Mouse (Mus musculus) E14TG2a.4 (cell line): ENCODE results near the gene Rgs19.

Source experiments
- H3K27me3 ChIP-seq: 2 replicates; pipeline ENCODE4 v1.6.1; 2014; ENCODE audit warnings: low read length, control low read depth; ENCODE audit not compliant: insufficient read depth
- H3K36me3 ChIP-seq: 2 replicates; pipeline ENCODE4 v1.6.1; 2014; ENCODE audit warnings: low read length, control low read depth; ENCODE audit not compliant: insufficient read depth
- H3K4me1 ChIP-seq: replicated peaks from 2 replicates; pipeline ENCODE4 v1.6.1; 2014; ENCODE audit warnings: low read depth, low read length, control low read depth
- H3K4me3 ChIP-seq: replicated peaks from 2 replicates; pipeline ENCODE4 v1.5.1; 2014; ENCODE audit warnings: mild to moderate bottlenecking, low read length
- H3K9me3 ChIP-seq: 2 replicates; pipeline ENCODE4 v1.6.1; 2014; ENCODE audit warnings: low read length, control low read depth
- CTCF ChIP-seq: conservative IDR thresholded peaks from 2 replicates; pipeline ENCODE4 v1.5.1; 2014; ENCODE audit warnings: low read length
- NANOG ChIP-seq: IDR thresholded peaks from 2 replicates; pipeline ENCODE4 v1.6.1; 2014; ENCODE audit warnings: borderline replicate concordance, low read length, mixed read lengths
- POU5F1 ChIP-seq: IDR thresholded peaks from 2 replicates; pipeline ENCODE4 v1.6.1; 2014; ENCODE audit warnings: low read length, borderline replicate concordance

Gene Rgs19

GRCm38 (mm10) chr2:181714903-181715326, 21.1 kb upstream of the Rgs19 start, which contains the start of gene Oprl1:
Gene Oprl1 (plus strand): TSS chr2:181715016.
- TF ChIP-seq POU5F1, result no peak
- TF ChIP-seq CTCF, result no peak
- no peak for TF ChIP-seq NANOG
- H3K4me3 ChIP-seq, result peak within 1 kb of the TSS; percentile 51
- H3K9me3 ChIP-seq, result no peaks in the 10 kb centered on the region
- H3K4me1 ChIP-seq, result peaks cover 12% of the 10 kb centered on the region
- peaks cover 10% of the 10 kb centered on the region for H3K27me3 ChIP-seq
- no peaks in the 10 kb centered on the region for H3K36me3 ChIP-seq

GRCm38 (mm10) chr2:181713749-181714148, 20.0 kb upstream of the Rgs19 start:
- no peak for TF ChIP-seq CTCF
- TF ChIP-seq POU5F1, result no peak
- TF ChIP-seq NANOG, result no peak
- H3K9me3 ChIP-seq, result no peaks in the 10 kb centered on the region

GRCm38 (mm10) chr2:181706668-181707067, 12.9 kb upstream of the Rgs19 start:
- H3K9me3 ChIP-seq, result no peaks in the 10 kb centered on the region
- no peaks in the 10 kb centered on the region for H3K36me3 ChIP-seq
- TF ChIP-seq CTCF (peak; percentile 40), POU5F1 (no peak), NANOG (no peak)
- no peaks in the 10 kb centered on the region for H3K4me1 ChIP-seq
- no peak overlapping the region for H3K4me3 ChIP-seq
- H3K27me3 ChIP-seq, result 0 out of 2 replicates have a peak, but pooled peaks cover 2% of the 10 kb centered on the region

More at GRCm38 (mm10) chr2:181713749-181714148, 20.0 kb upstream of the Rgs19 start:
- H3K4me3 ChIP-seq, result no peak overlapping the region
- peaks cover 10% of the 10 kb centered on the region for H3K27me3 ChIP-seq
- H3K4me1 ChIP-seq, result peaks cover 12% of the 10 kb centered on the region
- H3K36me3 ChIP-seq, result no peaks in the 10 kb centered on the region

GRCm38 (mm10) chr2:181698241-181698640, 4.5 kb upstream of the Rgs19 start, which contains the start of gene Lkaaear1:
Gene Lkaaear1 (minus strand): TSS chr2:181698442.
- no peak for TF ChIP-seq POU5F1
- no peak for TF ChIP-seq NANOG
- no peak for TF ChIP-seq CTCF
- Histone ChIP-seq H3K4me3 (peak within 1 kb of the TSS; percentile 76), H3K4me1 (peaks cover 31% of the 10 kb centered on the region), H3K9me3 (no peaks in the 10 kb centered on the region), H3K36me3 (no peaks in the 10 kb centered on the region), H3K27me3 (peaks cover 38% of the 10 kb centered on the region)

- peak overlapping the region; percentile 76 for H3K4me3 ChIP-seq
- TF ChIP-seq POU5F1, result no peak
- no peak for TF ChIP-seq CTCF
- TF ChIP-seq NANOG, result no peak
- no peaks in the 10 kb centered on the region for H3K9me3 ChIP-seq
- peaks cover 50% of the 10 kb centered on the region for H3K27me3 ChIP-seq
- H3K36me3 ChIP-seq, result peaks cover 5% of the 10 kb centered on the region
- H3K4me1 ChIP-seq, result peaks cover 42% of the 10 kb centered on the region
Observed at GRCm38 (mm10) chr2:181696801-181697420, 3.1 kb upstream of the Rgs19 start.

- peaks cover 53% of the 10 kb centered on the region for H3K27me3 ChIP-seq
- H3K9me3 ChIP-seq, result no peaks in the 10 kb centered on the region
- TF ChIP-seq POU5F1 (no peak), CTCF (no peak), NANOG (no peak)
- H3K4me3 ChIP-seq, result no peak overlapping the region
- H3K4me1 ChIP-seq, result peaks cover 48% of the 10 kb centered on the region
- peaks cover 16% of the 10 kb centered on the region for H3K36me3 ChIP-seq
Observed at GRCm38 (mm10) chr2:181695776-181696175, 2.0 kb upstream of the Rgs19 start.

GRCm38 (mm10) chr2:181694581-181694980, 804 bp upstream of the Rgs19 start:
- peak overlapping the region; percentile 86 for H3K4me3 ChIP-seq
- peaks cover 60% of the 10 kb centered on the region for H3K4me1 ChIP-seq
- peaks cover 53% of the 10 kb centered on the region for H3K27me3 ChIP-seq
- no peaks in the 10 kb centered on the region for H3K9me3 ChIP-seq
- H3K36me3 ChIP-seq, result peaks cover 28% of the 10 kb centered on the region
- TF ChIP-seq POU5F1 (no peak), CTCF (no peak), NANOG (no peak)

GRCm38 (mm10) chr2:181692304-181692703, 1.5 kb downstream of the Rgs19 start:
- Histone ChIP-seq H3K4me3 (no peak overlapping the region), H3K9me3 (no peaks in the 10 kb centered on the region), H3K27me3 (peaks cover 50% of the 10 kb centered on the region), H3K36me3 (peaks cover 50% of the 10 kb centered on the region), H3K4me1 (peaks cover 56% of the 10 kb centered on the region)
- TF ChIP-seq POU5F1 (no peak), CTCF (no peak)

- H3K36me3 ChIP-seq, result peaks cover 58% of the 10 kb centered on the region
- H3K4me1 ChIP-seq, result peaks cover 49% of the 10 kb centered on the region
- H3K9me3 ChIP-seq, result no peaks in the 10 kb centered on the region
- TF ChIP-seq POU5F1 (no peak), NANOG (no peak), CTCF (no peak)
- H3K4me3 ChIP-seq, result no peak overlapping the region
- H3K27me3 ChIP-seq, result peaks cover 42% of the 10 kb centered on the region
Observed at GRCm38 (mm10) chr2:181691571-181691970, 2.2 kb downstream of the Rgs19 start.
